Mouse (Mus musculus): ENCODE data around the gene Mylpf. TPM values are rescaled to one million over a fixed set of nuclear protein-coding genes. Genes with fewer than 3 reads are reported as not detected.

Gene Mylpf
- polyA plus RNA-seq, 1 experiment from 2014 or later, result 0.47 TPM

GRCm38 (mm10) chr7:127188305-127189276, 20.1 kb upstream of the Mylpf start:
- Histone ChIP-seq H3K79me2 (ENCODE audit: inconsistent target) (no peaks in the 10 kb centered on the region), H3K36me3 (ENCODE audit: inconsistent target) (peaks cover 19% of the 10 kb centered on the region; the same call in 1 of the 2 replicates), H3K27ac (no peak overlapping the region), H3K4me3 (ENCODE audit: inconsistent target) (no peak overlapping the region)
- 78% methylated on average over 17 of the region's 17 CpGs for WGBS (ENCODE audit: missing documents)

GRCm38 (mm10) chr7:127190672-127191071, 18.0 kb upstream of the Mylpf start:
- peaks cover 16% of the 10 kb centered on the region for H3K79me2 ChIP-seq (ENCODE audit: inconsistent target)
- WGBS (ENCODE audit: missing documents), result 94% methylated on average over 5 of the region's 6 CpGs
- H3K4me3 ChIP-seq (ENCODE audit: inconsistent target), result no peak overlapping the region
- H3K36me3 ChIP-seq (ENCODE audit: inconsistent target), result peaks cover 27% of the 10 kb centered on the region; the same call in 1 of the 2 replicates
- H3K27ac ChIP-seq, result no peak overlapping the region

GRCm38 (mm10) chr7:127192989-127193388, 15.7 kb upstream of the Mylpf start:
- no peak overlapping the region for H3K4me3 ChIP-seq (ENCODE audit: inconsistent target)
- no peak overlapping the region for H3K27ac ChIP-seq
- peaks cover 16% of the 10 kb centered on the region for H3K79me2 ChIP-seq (ENCODE audit: inconsistent target)
- H3K36me3 ChIP-seq (ENCODE audit: inconsistent target), result peaks cover 32% of the 10 kb centered on the region
- WGBS (ENCODE audit: missing documents), result 93% methylated on average over 5 of the region's 5 CpGs

- H3K4me3 ChIP-seq (ENCODE audit: inconsistent target), result no peak overlapping the region
- H3K79me2 ChIP-seq (ENCODE audit: inconsistent target), result peaks cover 16% of the 10 kb centered on the region
- peaks cover 44% of the 10 kb centered on the region for H3K36me3 ChIP-seq (ENCODE audit: inconsistent target)
- H3K27ac ChIP-seq, result no peak overlapping the region
- WGBS (ENCODE audit: missing documents), result 93% methylated on average over 14 of the region's 17 CpGs
Observed at GRCm38 (mm10) chr7:127194011-127194632, 14.6 kb upstream of the Mylpf start.

- H3K79me2 ChIP-seq (ENCODE audit: inconsistent target), result peaks cover 19% of the 10 kb centered on the region
- H3K27ac ChIP-seq, result no peak overlapping the region
- peaks cover 49% of the 10 kb centered on the region for H3K36me3 ChIP-seq (ENCODE audit: inconsistent target)
- H3K4me3 ChIP-seq (ENCODE audit: inconsistent target), result peak overlapping the region; percentile 96
- WGBS (ENCODE audit: missing documents), result 74% methylated on average over 7 of the region's 7 CpGs
Observed at GRCm38 (mm10) chr7:127194633-127195029, 14.1 kb upstream of the Mylpf start.

- Histone ChIP-seq H3K4me3 (ENCODE audit: inconsistent target) (peak within 1 kb of the TSS; percentile 96), H3K36me3 (ENCODE audit: inconsistent target) (peaks cover 60% of the 10 kb centered on the region), H3K79me2 (ENCODE audit: inconsistent target) (peaks cover 30% of the 10 kb centered on the region), H3K27ac (peak within 1 kb of the TSS; percentile 73)
- WGBS (ENCODE audit: missing documents), result under 1% methylated on average over 48 of the region's 51 CpGs
Observed at GRCm38 (mm10) chr7:127195544-127196295, 13.0 kb upstream of the Mylpf start, which contains the start of gene Cd2bp2. Gene Cd2bp2 (minus strand): TSS chr7:127196050.

GRCm38 (mm10) chr7:127196484-127196883, 12.2 kb upstream of the Mylpf start:
- H3K27ac ChIP-seq, result peak overlapping the region; percentile 73
- peaks cover 67% of the 10 kb centered on the region for H3K36me3 ChIP-seq (ENCODE audit: inconsistent target)
- WGBS (ENCODE audit: missing documents), result 58% methylated on average over 11 of the region's 11 CpGs
- peak overlapping the region; percentile 96 for H3K4me3 ChIP-seq (ENCODE audit: inconsistent target)
- peaks cover 38% of the 10 kb centered on the region for H3K79me2 ChIP-seq (ENCODE audit: inconsistent target)

GRCm38 (mm10) chr7:127206606-127207005, 2.1 kb upstream of the Mylpf start:
- H3K4me3 ChIP-seq (ENCODE audit: inconsistent target), result peak overlapping the region; percentile 95
- WGBS (ENCODE audit: missing documents), result 0% methylated on average over 2 of the region's 2 CpGs
- H3K27ac ChIP-seq, result peak overlapping the region; percentile 80
- peaks cover 25% of the 10 kb centered on the region for H3K36me3 ChIP-seq (ENCODE audit: inconsistent target)
- peaks cover 65% of the 10 kb centered on the region for H3K79me2 ChIP-seq (ENCODE audit: inconsistent target)

GRCm38 (mm10) chr7:127207374-127208294, 1.1 kb upstream of the Mylpf start:
- H3K27ac ChIP-seq, result peak overlapping the region; percentile 80
- H3K79me2 ChIP-seq (ENCODE audit: inconsistent target), result peaks cover 54% of the 10 kb centered on the region
- peaks cover 15% of the 10 kb centered on the region for H3K36me3 ChIP-seq (ENCODE audit: inconsistent target)
- WGBS (ENCODE audit: missing documents), result 0% methylated on average over 52 of the region's 53 CpGs
- H3K4me3 ChIP-seq (ENCODE audit: inconsistent target), result peak overlapping the region; percentile 95

GRCm38 (mm10) chr7:127208295-127208552, 466 bp upstream of the Mylpf start, which contains the start of gene Tbc1d10b:
Gene Tbc1d10b (minus strand): TSS chr7:127208468.
- WGBS (ENCODE audit: missing documents), result 1% methylated on average over 37 of the region's 44 CpGs
- peaks cover 49% of the 10 kb centered on the region for H3K79me2 ChIP-seq (ENCODE audit: inconsistent target)
- peak within 1 kb of the TSS; percentile 95 for H3K4me3 ChIP-seq (ENCODE audit: inconsistent target)
- H3K27ac ChIP-seq, result peak within 1 kb of the TSS; percentile 80
- H3K36me3 ChIP-seq (ENCODE audit: inconsistent target), result peaks cover 9% of the 10 kb centered on the region

GRCm38 (mm10) chr7:127209851-127210250, 1.2 kb downstream of the Mylpf start:
- Histone ChIP-seq H3K4me3 (ENCODE audit: inconsistent target) (no peak overlapping the region), H3K36me3 (ENCODE audit: inconsistent target) (no peaks in the 10 kb centered on the region), H3K79me2 (ENCODE audit: inconsistent target) (peaks cover 32% of the 10 kb centered on the region), H3K27ac (peak overlapping the region; percentile 50)
- WGBS (ENCODE audit: missing documents), result 76% methylated on average over 5 of the region's 5 CpGs

GRCm38 (mm10) chr7:127210266-127210665, 1.6 kb downstream of the Mylpf start:
- Histone ChIP-seq H3K4me3 (ENCODE audit: inconsistent target) (no peak overlapping the region), H3K36me3 (ENCODE audit: inconsistent target) (no peaks in the 10 kb centered on the region), H3K79me2 (ENCODE audit: inconsistent target) (peaks cover 28% of the 10 kb centered on the region), H3K27ac (no peak overlapping the region; the same call in 1 of the 2 replicates)
- 71% methylated on average over 4 of the region's 4 CpGs for WGBS (ENCODE audit: missing documents)

- H3K27ac ChIP-seq, result peak overlapping the region; percentile 48
- 28% methylated on average over 5 of the region's 5 CpGs for WGBS (ENCODE audit: missing documents)
- peaks cover 19% of the 10 kb centered on the region for H3K79me2 ChIP-seq (ENCODE audit: inconsistent target)
- no peak overlapping the region for H3K4me3 ChIP-seq (ENCODE audit: inconsistent target)
- no peaks in the 10 kb centered on the region for H3K36me3 ChIP-seq (ENCODE audit: inconsistent target)
Observed at GRCm38 (mm10) chr7:127211014-127211745, 2.5 kb downstream of the Mylpf start.

Data from macrophage (primary cell).